Mouse (Mus musculus) 3T3-L1 (cell line): ENCODE measurements around the gene Zbtb8os.
"Not testable (repeated sequence)": the region's sequence is repeated elsewhere in the genome, so short reads cannot be mapped to it uniquely, and the experiment has no call there.

Experiments used
- DNase-seq: peaks from one replicate; pipeline ENCODE4 v3.0.0-alpha.2; 2015; ENCODE audit warnings: low read depth, low spot score

Zbtb8os gene

GRCm38 (mm10) chr4:129332846-129333245, 2.6 kb upstream of the Zbtb8os start:
- peak; percentile 28 for DNase-seq

GRCm38 (mm10) chr4:129334677-129335215, 749 bp upstream of the Zbtb8os start:
- DNase-seq = no peak

- DNase-seq = peak; percentile 60
Measured at GRCm38 (mm10) chr4:129336291-129336690, 796 bp downstream of the Zbtb8os start.

GRCm38 (mm10) chr4:129339743-129340142, 4.2 kb downstream of the Zbtb8os start:
- peak; percentile 52 for DNase-seq

GRCm38 (mm10) chr4:129341888-129342287, 6.4 kb downstream of the Zbtb8os start:
- no peak for DNase-seq

- DNase-seq = no peak
Measured at GRCm38 (mm10) chr4:129342705-129343104, 7.2 kb downstream of the Zbtb8os start.

- no peak for DNase-seq
Measured at GRCm38 (mm10) chr4:129346481-129347154, 11.1 kb downstream of the Zbtb8os start.

- DNase-seq = peak; percentile 90
Measured at GRCm38 (mm10) chr4:129350644-129351043, 15.1 kb downstream of the Zbtb8os start.

GRCm38 (mm10) chr4:129351111-129351510, 15.6 kb downstream of the Zbtb8os start:
- DNase-seq = no peak

- no peak for DNase-seq
Measured at GRCm38 (mm10) chr4:129353176-129353575, 17.7 kb downstream of the Zbtb8os start.

- DNase-seq = no peak
Measured at GRCm38 (mm10) chr4:129354236-129354635, 18.7 kb downstream of the Zbtb8os start.

GRCm38 (mm10) chr4:129357613-129358163, 22.2 kb downstream of the Zbtb8os start:
- DNase-seq = no peak

- not testable (repeated sequence) for DNase-seq
Measured at GRCm38 (mm10) chr4:129362238-129362637, 26.7 kb downstream of the Zbtb8os start.

GRCm38 (mm10) chr4:129362771-129363170, 27.3 kb downstream of the Zbtb8os start:
- DNase-seq = no peak

- no peak for DNase-seq
Measured at GRCm38 (mm10) chr4:129363463-129363862, 28.0 kb downstream of the Zbtb8os start.

GRCm38 (mm10) chr4:129364379-129364778, 28.9 kb downstream of the Zbtb8os start:
- no peak for DNase-seq

GRCm38 (mm10) chr4:129365224-129365623, 29.7 kb downstream of the Zbtb8os start:
- peak; percentile 26 for DNase-seq

GRCm38 (mm10) chr4:129371391-129371790, 35.9 kb downstream of the Zbtb8os start:
- no peak for DNase-seq

GRCm38 (mm10) chr4:129373202-129373976, 37.9 kb downstream of the Zbtb8os start:
- peak; percentile 10 for DNase-seq

GRCm38 (mm10) chr4:129374219-129374755, 38.8 kb downstream of the Zbtb8os start:
- DNase-seq = no peak

- no peak for DNase-seq
Measured at GRCm38 (mm10) chr4:129375000-129375399, 39.5 kb downstream of the Zbtb8os start.

- no peak for DNase-seq
Measured at GRCm38 (mm10) chr4:129375821-129376220, 40.3 kb downstream of the Zbtb8os start.
